Mouse (Mus musculus): Measurements from ENCODE around the gene Enah. TPM values are rescaled to one million over a fixed set of nuclear protein-coding genes. Genes with fewer than 3 reads are reported as not detected.

The Enah gene
- total RNA-seq, 2 experiments from 2014 or later = 170 to 200 TPM

GRCm38 (mm10) chr1:181958392-181958791 lies 61.4 kb downstream of the Enah start:
- no peak for DNase-seq

GRCm38 (mm10) chr1:181957736-181958135 lies 62.1 kb downstream of the Enah start:
- no peak for DNase-seq

- DNase-seq = no peak
Measured at GRCm38 (mm10) chr1:181953547-181953946, 66.2 kb downstream of the Enah start.

GRCm38 (mm10) chr1:181951266-181951665 lies 68.5 kb downstream of the Enah start:
- DNase-seq = no peak

- DNase-seq = no peak
Measured at GRCm38 (mm10) chr1:181950721-181951120, 69.1 kb downstream of the Enah start.

- no peak for DNase-seq
Measured at GRCm38 (mm10) chr1:181948191-181948590, 71.6 kb downstream of the Enah start.

- DNase-seq = no peak
Measured at GRCm38 (mm10) chr1:181937064-181937463, 82.7 kb downstream of the Enah start.

GRCm38 (mm10) chr1:181928388-181928787 lies 91.4 kb downstream of the Enah start:
- DNase-seq = no peak

GRCm38 (mm10) chr1:181923384-181923783 lies 96.4 kb downstream of the Enah start:
- DNase-seq = peak; percentile 47 to 52

GRCm38 (mm10) chr1:181921580-181922494 lies 98.0 kb downstream of the Enah start:
- DNase-seq = no peak

- DNase-seq = no peak
Measured at GRCm38 (mm10) chr1:181911841-181912240, 107.9 kb downstream of the Enah start.

- DNase-seq = no peak
Measured at GRCm38 (mm10) chr1:181901706-181902373, 118.0 kb downstream of the Enah start.

- no peak for DNase-seq
Measured at GRCm38 (mm10) chr1:181900846-181901245, 118.9 kb downstream of the Enah start.

GRCm38 (mm10) chr1:181898961-181899360 lies 120.8 kb downstream of the Enah start:
- no peak for DNase-seq

- no peak for DNase-seq
Measured at GRCm38 (mm10) chr1:181896991-181897390, 122.8 kb downstream of the Enah start.

- peak; percentile 32 to 37 for DNase-seq
Measured at GRCm38 (mm10) chr1:181893721-181894120, 126.1 kb downstream of the Enah start.

GRCm38 (mm10) chr1:181889670-181890069 lies 130.1 kb downstream of the Enah start:
- DNase-seq = no peak

GRCm38 (mm10) chr1:181888801-181889200 lies 131.0 kb downstream of the Enah start:
- DNase-seq = peak; percentile 91 to 92

- peak; percentile 18 to 43 for DNase-seq
Measured at GRCm38 (mm10) chr1:181881532-181881931, 138.3 kb downstream of the Enah start.

GRCm38 (mm10) chr1:181880752-181881325 lies 139.0 kb downstream of the Enah start:
- DNase-seq = no peak

- DNase-seq = no peak
Measured at GRCm38 (mm10) chr1:181878436-181878835, 141.4 kb downstream of the Enah start.

GRCm38 (mm10) chr1:181877088-181877487 lies 142.7 kb downstream of the Enah start:
- no peak for DNase-seq

- no peak for DNase-seq
Measured at GRCm38 (mm10) chr1:181876656-181877055, 143.1 kb downstream of the Enah start.
